Mouse (Mus musculus) urinary bladder, postnatal 10 days (tissue): Measurements from ENCODE around the gene Madcam1.

Experiments used
- DNase-seq: peaks from one replicate; pipeline ENCODE4 v3.0.0; 2022; ENCODE audit warnings: low spot score

Gene Madcam1

GRCm38 (mm10) chr10:79712499-79713126 lies 48.3 kb downstream of the Madcam1 start:
- no peak for DNase-seq

- no peak for DNase-seq
These were observed 48.8 kb downstream of the Madcam1 start for GRCm38 (mm10) chr10:79713163-79713562.

- DNase-seq: no peak
These were observed 50.6 kb downstream of the Madcam1 start for GRCm38 (mm10) chr10:79714996-79715395.

- no peak for DNase-seq
These were observed 52.1 kb downstream of the Madcam1 start, which contains the start of gene Hcn2 for GRCm38 (mm10) chr10:79716254-79716987. Gene Hcn2, plus strand, starts transcription at chr10:79716634.

- DNase-seq: no peak
These were observed 52.6 kb downstream of the Madcam1 start for GRCm38 (mm10) chr10:79716988-79717355.

- no peak for DNase-seq
These were observed 53.4 kb downstream of the Madcam1 start for GRCm38 (mm10) chr10:79717640-79718357.
